Mouse (Mus musculus) urinary bladder, postnatal 4 days (tissue): ENCODE measurements around the gene Ube2c.

Experiments
- DNase-seq, 2 experiments: peaks; one replicate each; pipeline ENCODE4 v3.0.0; 2021 to 2022; ENCODE audit warnings: low spot score in 2 of 2

Gene Ube2c

GRCm38 (mm10) chr2:164822636-164823165 is 53.0 kb downstream of the Ube2c start, which contains the start of gene Zswim1:
Gene Zswim1 (plus strand): TSS chr2:164822686.
- DNase-seq: peak; percentile 99 to 100

DNA sequence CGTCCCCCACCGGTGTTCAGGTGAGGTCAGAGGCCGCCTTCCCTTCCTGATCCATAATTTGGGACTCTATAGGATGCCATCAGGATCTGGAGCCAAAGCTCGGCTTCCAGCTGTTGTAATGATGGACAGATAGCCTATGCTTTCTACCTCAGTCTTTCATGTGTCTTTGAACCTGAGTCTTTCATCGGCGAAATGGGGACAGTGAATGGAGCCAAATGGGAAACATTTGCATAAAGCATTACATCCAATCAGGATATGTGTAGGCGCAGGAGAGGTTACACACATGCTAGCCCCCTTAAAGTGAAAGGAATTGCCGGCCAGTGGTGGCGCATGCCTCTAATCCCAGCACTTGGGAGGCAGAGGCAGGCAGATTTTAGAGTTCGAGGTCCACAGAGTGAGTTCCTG is 53.5 kb downstream of the Ube2c start:
- no peak for DNase-seq

DNA sequence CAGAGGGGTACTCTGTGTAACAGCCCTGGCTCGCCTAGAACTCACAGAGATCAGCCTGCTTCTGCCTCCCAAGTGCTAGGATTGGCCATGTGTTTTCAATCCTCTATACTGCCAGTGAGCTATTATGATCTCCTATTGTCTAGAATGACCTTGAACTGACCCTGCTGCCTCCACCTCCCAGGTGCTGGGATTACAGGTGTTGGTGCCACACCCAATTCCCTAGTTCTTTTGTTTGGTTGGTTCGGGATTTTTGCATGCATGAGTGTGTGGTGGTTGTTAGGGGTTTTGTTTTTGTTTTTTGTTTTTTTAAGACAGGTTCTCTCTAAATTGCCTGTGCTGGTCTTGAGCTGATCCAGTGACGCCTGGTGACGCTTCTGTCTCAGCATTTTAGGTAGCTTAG is 54.3 kb downstream of the Ube2c start:
- no peak for DNase-seq

GRCm38 (mm10) chr2:164825521-164825920 is 55.8 kb downstream of the Ube2c start:
- no peak for DNase-seq

DNA sequence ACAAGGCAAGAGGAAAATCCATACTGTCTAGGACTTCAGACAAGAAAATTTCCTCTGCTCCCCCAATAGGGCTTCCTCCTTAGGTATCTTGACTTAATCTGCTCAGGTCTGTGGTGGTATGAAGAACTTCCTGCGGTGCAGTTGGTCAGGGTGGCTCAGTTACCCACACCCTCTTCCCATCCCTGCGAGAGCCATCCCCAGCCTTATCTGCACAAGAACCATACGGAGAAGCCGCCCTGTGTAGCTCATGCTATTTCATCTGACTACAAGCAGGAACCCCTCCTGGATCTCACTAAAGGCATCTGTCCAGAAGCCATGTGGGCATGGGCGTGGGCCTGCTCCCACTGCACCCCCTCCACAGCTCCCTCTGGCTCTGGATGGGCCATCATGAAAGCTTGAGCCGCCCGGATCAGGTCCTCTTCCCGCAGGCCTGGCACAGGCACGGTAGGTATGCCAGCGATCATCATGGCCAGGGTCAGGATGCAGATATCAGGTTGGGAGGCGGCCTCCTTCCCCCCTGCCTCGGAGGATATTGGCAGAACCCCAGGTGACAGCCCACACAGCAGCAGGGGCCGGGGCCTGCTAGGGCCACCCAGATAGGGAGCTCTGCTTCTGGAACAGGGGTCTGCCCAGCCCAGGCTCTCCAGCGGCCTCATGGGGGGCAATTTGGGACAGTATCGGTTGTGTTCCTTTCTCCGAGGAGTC is 57.6 kb downstream of the Ube2c start:
- DNase-seq: no peak
